Mouse (Mus musculus): ENCODE results near the gene Ano1.

The Ano1 gene

GRCm38 (mm10) chr7:144582284-144582980 is 169.3 kb downstream of the Ano1 start, which contains the start of gene Fadd:
Gene Fadd (minus strand): TSS chr7:144582463.
- peak; percentile 95 to 96 for DNase-seq (ENCODE audit: low spot score in 2 of 2)

- DNase-seq (ENCODE audit: low spot score in 2 of 2): peak; percentile 75 to 76
Measured at GRCm38 (mm10) chr7:144581559-144582283, 170.1 kb downstream of the Ano1 start.

- DNase-seq (ENCODE audit: low spot score in 2 of 2): no peak
Measured at GRCm38 (mm10) chr7:144577876-144578275, 173.9 kb downstream of the Ano1 start.

- no peak for DNase-seq (ENCODE audit: low spot score in 2 of 2)
Measured at GRCm38 (mm10) chr7:144572234-144572633, 179.5 kb downstream of the Ano1 start.

- DNase-seq (ENCODE audit: low spot score in 2 of 2): no peak
Measured at GRCm38 (mm10) chr7:144571598-144571997, 180.2 kb downstream of the Ano1 start.

GRCm38 (mm10) chr7:144569428-144569827 is 182.3 kb downstream of the Ano1 start:
- no peak for DNase-seq (ENCODE audit: low spot score in 2 of 2)

GRCm38 (mm10) chr7:144568091-144568490 is 183.7 kb downstream of the Ano1 start:
- DNase-seq (ENCODE audit: low spot score in 2 of 2): no peak

- no peak for DNase-seq (ENCODE audit: low spot score in 2 of 2)
Measured at GRCm38 (mm10) chr7:144566921-144567682, 184.7 kb downstream of the Ano1 start.

- DNase-seq (ENCODE audit: low spot score in 2 of 2): no peak
Measured at GRCm38 (mm10) chr7:144563456-144564155, 188.2 kb downstream of the Ano1 start.

GRCm38 (mm10) chr7:144562016-144562415 is 189.8 kb downstream of the Ano1 start:
- no peak for DNase-seq (ENCODE audit: low spot score in 2 of 2)

GRCm38 (mm10) chr7:144560594-144560993 is 191.2 kb downstream of the Ano1 start:
- no peak for DNase-seq (ENCODE audit: low spot score in 2 of 2)

- no peak for DNase-seq (ENCODE audit: low spot score in 2 of 2)
Measured at GRCm38 (mm10) chr7:144558552-144558951, 193.2 kb downstream of the Ano1 start.

- no peak for DNase-seq (ENCODE audit: low spot score in 2 of 2)
Measured at GRCm38 (mm10) chr7:144554123-144554472, 197.7 kb downstream of the Ano1 start.

GRCm38 (mm10) chr7:144553237-144554122 is 198.3 kb downstream of the Ano1 start, which contains the start of gene Ppfia1:
Gene Ppfia1 (minus strand): TSS chr7:144553729.
- peak; percentile 97 to 98 for DNase-seq (ENCODE audit: low spot score in 2 of 2)

GRCm38 (mm10) chr7:144552274-144552673 is 199.5 kb downstream of the Ano1 start:
- DNase-seq (ENCODE audit: low spot score in 2 of 2): no peak

- no peak for DNase-seq (ENCODE audit: low spot score in 2 of 2)
Measured at GRCm38 (mm10) chr7:144550811-144551210, 201.0 kb downstream of the Ano1 start.

- no peak for DNase-seq (ENCODE audit: low spot score in 2 of 2)
Measured at GRCm38 (mm10) chr7:144549904-144550566, 201.7 kb downstream of the Ano1 start.

- no peak for DNase-seq (ENCODE audit: low spot score in 2 of 2)
Measured at GRCm38 (mm10) chr7:144545231-144545630, 206.5 kb downstream of the Ano1 start.

GRCm38 (mm10) chr7:144541351-144541750 is 210.4 kb downstream of the Ano1 start:
- DNase-seq (ENCODE audit: low spot score in 2 of 2): no peak

- DNase-seq (ENCODE audit: low spot score in 2 of 2): no peak
Measured at GRCm38 (mm10) chr7:144539146-144539545, 212.6 kb downstream of the Ano1 start.
